Mouse (Mus musculus) liver, adult 2 months (tissue): Measurements from ENCODE around the gene 1700001K19Rik. TPM values are rescaled to one million over a fixed set of nuclear protein-coding genes. Genes with fewer than 3 reads are reported as not detected.
A peak's percentile ranks its signal among the peaks of the same experiment; 100 is the strongest.
"Not testable (repeated sequence)": the region's sequence is repeated elsewhere in the genome, so short reads cannot be mapped to it uniquely, and the experiment has no call there.

ENCODE experiments used
- DNase-seq: peaks from one replicate; pipeline ENCODE4 v3.0.0-alpha.2; 2011; ENCODE audit warnings: low read depth, low spot score; ENCODE audit errors: extremely low read depth
- H3K27ac ChIP-seq: fragments of 200-500 bp; replicated peaks from 2 replicates; pipeline ENCODE4 v1.5.1; 2012; ENCODE audit warnings: low read depth, mild to moderate bottlenecking, control low read depth, inconsistent platforms, low read length; ENCODE audit not compliant: insufficient read depth
- H3K27me3 ChIP-seq: fragments of 200-500 bp; 2 replicates; pipeline ENCODE4 v1.6.1; 2012; ENCODE audit warnings: mild to moderate bottlenecking, moderate library complexity, low read length, inconsistent platforms; ENCODE audit not compliant: control insufficient read depth, insufficient read depth
- H3K36me3 ChIP-seq: fragments of 200-500 bp; 2 replicates; pipeline ENCODE4 v1.6.1; 2012; ENCODE audit warnings: low read length, inconsistent platforms; ENCODE audit not compliant: control insufficient read depth, insufficient read depth
- H3K4me1 ChIP-seq: fragments of 200-500 bp; 2 replicates; pipeline ENCODE4 v1.6.1; 2011; ENCODE audit warnings: low read length; ENCODE audit not compliant: control insufficient read depth, insufficient read depth
- H3K4me3 ChIP-seq: fragments of 200-500 bp; 2 replicates; pipeline ENCODE4 v1.5.1; 2011; ENCODE audit warnings: low read depth, mild to moderate bottlenecking, control low read depth, low read length, moderate library complexity; ENCODE audit not compliant: insufficient read depth
- H3K79me2 ChIP-seq: fragments of 200-500 bp; 2 replicates; pipeline ENCODE4 v1.6.1; 2012; ENCODE audit warnings: inconsistent platforms, mild to moderate bottlenecking, low read length, moderate library complexity; ENCODE audit not compliant: control insufficient read depth, insufficient read depth
- H3K9ac ChIP-seq: fragments of 200-500 bp; 2 replicates; pipeline ENCODE4 v1.6.1; 2012; ENCODE audit warnings: low read depth, mild to moderate bottlenecking, control low read depth, inconsistent platforms, low read length
- CTCF ChIP-seq: fragments of 200-500 bp; IDR thresholded peaks from 2 replicates; pipeline ENCODE4 v1.5.1; 2011; ENCODE audit warnings: low read depth, low read length, control low read depth
- POLR2A ChIP-seq: fragments of 200-500 bp; IDR thresholded peaks from 2 replicates; pipeline ENCODE4 v1.6.1; 2011; ENCODE audit warnings: low read length, control low read depth; ENCODE audit not compliant: insufficient read depth; ENCODE audit errors: extremely low read depth
- WGBS: fragments of 180-500 bp; shearing (Covaris S2); methylation state at CpG from one replicate; pipeline ENCODE4 v1.1.7; 2018; 5-methylcytosine and 5-hydroxymethylcytosine counted together
- polyA plus RNA-seq: library from polyadenylated mRNA; depleted of rRNA; stranded (reverse); fragments of >200 nt; gene quantifications from 2 replicates; pipeline ENCODE4 v1.2.3, GENCODE M21; 2012
- total RNA-seq: library from RNA; depleted of rRNA; stranded (reverse); fragments of >200 nt; gene quantifications from 2 replicates; pipeline ENCODE4 v1.2.3, GENCODE M21; 2014

1700001K19Rik gene
- total and polyA plus RNA-seq, 2 experiments = not detected

GRCm38 (mm10) chr12:110703008-110703471 is 20.6 kb upstream of the 1700001K19Rik start:
- DNase-seq = peak; percentile 44
- no peaks in the 10 kb centered on the region for H3K36me3 ChIP-seq
- no peak overlapping the region for H3K4me3 ChIP-seq
- 31% methylated on average over 8 of the region's 8 CpGs for WGBS
- H3K9ac ChIP-seq = no peak overlapping the region
- peaks cover 5% of the 10 kb centered on the region; the same call in 1 of the 2 replicates for H3K4me1 ChIP-seq
- H3K27me3 ChIP-seq = no peaks in the 10 kb centered on the region
- TF ChIP-seq POLR2A (no peak), CTCF (peak; percentile 94)
- no peaks in the 10 kb centered on the region for H3K79me2 ChIP-seq
- no peak overlapping the region for H3K27ac ChIP-seq

- TF ChIP-seq POLR2A = no peak
- TF ChIP-seq CTCF = no peak
- WGBS = 52% methylated on average over 4 of the region's 4 CpGs
- Histone ChIP-seq H3K79me2 (no peaks in the 10 kb centered on the region), H3K4me1 (peaks cover 5% of the 10 kb centered on the region; the same call in 1 of the 2 replicates), H3K9ac (no peak within 1 kb of the TSS), H3K4me3 (no peak within 1 kb of the TSS), H3K36me3 (no peaks in the 10 kb centered on the region), H3K27ac (no peak within 1 kb of the TSS), H3K27me3 (no peaks in the 10 kb centered on the region)
- DNase-seq = no peak
These were observed 20.1 kb upstream of the 1700001K19Rik start, which contains the start of gene Hsp90aa1 for GRCm38 (mm10) chr12:110702556-110702955. Hsp90aa1 (minus strand) TSS chr12:110702728.

GRCm38 (mm10) chr12:110701363-110701762 is 18.9 kb upstream of the 1700001K19Rik start:
- not testable (repeated sequence) for H3K36me3 ChIP-seq, H3K4me1 ChIP-seq, H3K27me3 ChIP-seq, H3K9ac ChIP-seq, H3K4me3 ChIP-seq, H3K79me2 ChIP-seq, DNase-seq, H3K27ac ChIP-seq
- WGBS = 80% methylated on average over 3 of the region's 3 CpGs

- Histone ChIP-seq H3K36me3 (no peaks in the 10 kb centered on the region), H3K4me3 (no peak overlapping the region), H3K4me1 (peaks cover 3% of the 10 kb centered on the region; the same call in 1 of the 2 replicates), H3K27me3 (no peaks in the 10 kb centered on the region), H3K9ac (no peak overlapping the region), H3K27ac (no peak overlapping the region), H3K79me2 (0 out of 2 replicates have a peak, but pooled peaks cover 3% of the 10 kb centered on the region)
- no peak for DNase-seq
- no peak for TF ChIP-seq POLR2A
- TF ChIP-seq CTCF = no peak
- WGBS = 81% methylated on average over 2 of the region's 2 CpGs
These were observed 18.3 kb upstream of the 1700001K19Rik start for GRCm38 (mm10) chr12:110700730-110701129.

- no peak for DNase-seq
- H3K36me3 ChIP-seq = peaks cover 6% of the 10 kb centered on the region
- H3K27ac ChIP-seq = no peak overlapping the region
- 65% methylated on average over 2 of the region's 2 CpGs for WGBS
- H3K27me3 ChIP-seq = no peaks in the 10 kb centered on the region
- peaks cover 11% of the 10 kb centered on the region; the same call in 1 of the 2 replicates for H3K4me1 ChIP-seq
- TF ChIP-seq POLR2A (no peak), CTCF (no peak)
- H3K4me3 ChIP-seq = no peak overlapping the region
- H3K9ac ChIP-seq = no peak overlapping the region
- H3K79me2 ChIP-seq = 0 out of 2 replicates have a peak, but pooled peaks cover 5% of the 10 kb centered on the region
These were observed 16.7 kb upstream of the 1700001K19Rik start for GRCm38 (mm10) chr12:110699171-110699547.

GRCm38 (mm10) chr12:110698523-110699170 is 16.2 kb upstream of the 1700001K19Rik start:
- WGBS = 77% methylated on average over 15 of the region's 15 CpGs
- H3K27me3 ChIP-seq = no peaks in the 10 kb centered on the region

More at GRCm38 (mm10) chr12:110698523-110699170, 16.2 kb upstream of the 1700001K19Rik start:
- H3K4me3 ChIP-seq = no peak overlapping the region
- DNase-seq = no peak
- no peak overlapping the region for H3K27ac ChIP-seq
- H3K4me1 ChIP-seq = peaks cover 11% of the 10 kb centered on the region; the same call in 1 of the 2 replicates
- H3K79me2 ChIP-seq = 0 out of 2 replicates have a peak, but pooled peaks cover 5% of the 10 kb centered on the region
- H3K36me3 ChIP-seq = peaks cover 8% of the 10 kb centered on the region
- no peak for TF ChIP-seq CTCF
- TF ChIP-seq POLR2A = no peak
- no peak overlapping the region for H3K9ac ChIP-seq
